Mouse (Mus musculus): ENCODE results near the gene Slc37a3. TPM values are rescaled to one million over a fixed set of nuclear protein-coding genes. Genes with fewer than 3 reads are reported as not detected.

Slc37a3 gene
- 7.8 TPM for polyA plus RNA-seq (2014; fragmentation: Illumina TruSeq; extraction: RNeasy Lipid Tissue Mini Kit (QIAGEN cat#74804); ENCODE audit: low read depth, low replicate concordance)

GRCm38 (mm10) chr6:39377311-39377827, at the start of gene Slc37a3:
Gene Slc37a3 (minus strand): TSS chr6:39377675.

GRCm38 (mm10) chr6:39419851-39420721, 42.6 kb upstream of the Slc37a3 start, which contains the start of gene Mkrn1:
Gene Mkrn1 (minus strand): TSS chr6:39420462.

GRCm38 (mm10) chr6:39381125-39381880, 3.8 kb upstream of the Slc37a3 start, which contains the start of gene Rab19:
Gene Rab19 (plus strand): TSS chr6:39381175.

Other genes starting within 250 kb of the Slc37a3 start
- 44.3 TPM for gene Kdm7a, start 170.9 kb downstream of the Slc37a3 start, polyA plus RNA-seq (2014; fragmentation: Illumina TruSeq; extraction: RNeasy Lipid Tissue Mini Kit (QIAGEN cat#74804); ENCODE audit: low read depth, low replicate concordance)
- gene Rab19, start 3.5 kb upstream of the Slc37a3 start, polyA plus RNA-seq (2014; fragmentation: Illumina TruSeq; extraction: RNeasy Lipid Tissue Mini Kit (QIAGEN cat#74804); ENCODE audit: low read depth, low replicate concordance) = 0.17 TPM
- 291 TPM for gene Mkrn1, start 42.8 kb upstream of the Slc37a3 start, polyA plus RNA-seq (2014; fragmentation: Illumina TruSeq; extraction: RNeasy Lipid Tissue Mini Kit (QIAGEN cat#74804); ENCODE audit: low read depth, low replicate concordance)
- 0.88 TPM for gene Dennd2a, start 180.2 kb upstream of the Slc37a3 start, polyA plus RNA-seq (2014; fragmentation: Illumina TruSeq; extraction: RNeasy Lipid Tissue Mini Kit (QIAGEN cat#74804); ENCODE audit: low read depth, low replicate concordance)
- gene Adck2, start 196.2 kb upstream of the Slc37a3 start, polyA plus RNA-seq (2014; fragmentation: Illumina TruSeq; extraction: RNeasy Lipid Tissue Mini Kit (QIAGEN cat#74804); ENCODE audit: low read depth, low replicate concordance) = 3.7 TPM
- gene Gm42420, start 208.1 kb upstream of the Slc37a3 start, polyA plus RNA-seq (2014; fragmentation: Illumina TruSeq; extraction: RNeasy Lipid Tissue Mini Kit (QIAGEN cat#74804); ENCODE audit: low read depth, low replicate concordance) = not detected
- gene Ndufb2, start 214.9 kb upstream of the Slc37a3 start, polyA plus RNA-seq (2014; fragmentation: Illumina TruSeq; extraction: RNeasy Lipid Tissue Mini Kit (QIAGEN cat#74804); ENCODE audit: low read depth, low replicate concordance) = 35.4 TPM

Data from testis, adult 10 weeks (tissue).